Mouse (Mus musculus) erythroid progenitor cell, adult 5-6 weeks (primary cell): Measurements from ENCODE around the gene Nit2. TPM values are rescaled to one million over a fixed set of nuclear protein-coding genes. Genes with fewer than 3 reads are reported as not detected.

Experiments used
- total RNA-seq, 2 experiments: library from RNA; stranded (forward) in 1 of 2; stranded (reverse) in 1 of 2; fragments of 150-400 nt in 1 of 2; fragments of 186-747, 209-891 nt in 1 of 2; gene quantifications; 2 replicates each; pipeline versions ENCODE4 v1.2.3 to v1.2.4; 2015 to 2017; ENCODE audit warnings: low replicate concordance in 2 of 2

Gene Nit2
- total RNA-seq, 2 experiments from 2014 or later: 14.7 TPM; not detected in 1

Other genes with a start within 250 kb of the Nit2 start
- not detected in 2 replicates for gene Lnp1, start 239.3 kb downstream of the Nit2 start, total RNA-seq (2015; ENCODE audit: low replicate concordance)
- not detected in 2 replicates for gene Lnp1, start 239.3 kb downstream of the Nit2 start, total RNA-seq (2017; ENCODE audit: low replicate concordance)
- gene Tmem45a2, start 96.0 kb downstream of the Nit2 start, total RNA-seq (2015; ENCODE audit: low replicate concordance): not detected in 2 replicates
- gene Tmem45a2, start 96.0 kb downstream of the Nit2 start, total RNA-seq (2017; ENCODE audit: low replicate concordance): not detected in 2 replicates
- gene Tomm70a, start 45.6 kb downstream of the Nit2 start, total RNA-seq (2015; ENCODE audit: low replicate concordance): 16.8 and 21.3 TPM in 2 replicates
- 11.4 and 18.1 TPM in 2 replicates for gene Tomm70a, start 45.6 kb downstream of the Nit2 start, total RNA-seq (2017; ENCODE audit: low replicate concordance)
- 19.1 and 19.7 TPM in 2 replicates for gene Tbc1d23, start 64.2 kb upstream of the Nit2 start, total RNA-seq (2015; ENCODE audit: low replicate concordance)
- 7.6 and 15.9 TPM in 2 replicates for gene Tbc1d23, start 64.2 kb upstream of the Nit2 start, total RNA-seq (2017; ENCODE audit: low replicate concordance)
- gene Tmem30c, start 125.5 kb upstream of the Nit2 start, total RNA-seq (2015; ENCODE audit: low replicate concordance): not detected in 2 replicates
- not detected in 2 replicates for gene Tmem30c, start 125.5 kb upstream of the Nit2 start, total RNA-seq (2017; ENCODE audit: low replicate concordance)
- 13.4 and 20.2 TPM in 2 replicates for gene Filip1l, start 185.8 kb upstream of the Nit2 start, total RNA-seq (2015; ENCODE audit: low replicate concordance)
- 6.1 and 10.1 TPM in 2 replicates for gene Filip1l, start 185.8 kb upstream of the Nit2 start, total RNA-seq (2017; ENCODE audit: low replicate concordance)